ENCODE assay signal across 23 mouse cellular contexts in the genomic region with DNA sequence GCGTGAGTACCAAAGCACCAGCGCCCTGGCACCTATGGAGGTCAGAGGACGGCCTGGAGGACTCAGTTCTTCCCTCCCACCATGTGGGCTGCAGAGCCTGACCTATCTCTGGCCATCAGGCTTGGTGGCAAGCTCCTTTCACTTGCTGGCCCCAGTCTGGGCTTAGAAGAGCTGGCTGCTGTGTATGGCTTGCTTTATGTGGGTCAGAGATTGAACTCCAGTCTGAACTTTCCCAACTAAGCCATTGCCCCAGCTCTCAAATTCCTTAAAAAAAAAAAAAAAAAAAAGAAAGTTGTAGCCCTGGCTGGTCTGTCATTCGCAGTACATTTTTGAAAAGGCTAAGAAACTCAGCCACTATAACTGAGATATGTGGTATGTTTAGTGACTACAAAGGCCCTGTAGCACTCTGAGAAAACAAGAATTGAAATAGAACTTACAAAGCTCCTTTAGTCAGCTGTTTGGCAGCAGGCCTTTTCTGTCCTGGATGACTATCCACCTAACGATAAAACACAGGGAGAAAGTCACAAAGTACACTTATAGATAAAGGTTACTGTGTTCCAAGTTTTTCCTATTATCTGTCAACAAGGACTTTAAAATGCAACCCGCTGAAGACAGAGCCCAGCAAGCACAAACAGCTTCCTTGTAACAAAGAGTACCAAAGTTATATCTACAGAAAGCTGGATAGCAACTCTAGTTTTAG. TPM values are rescaled to one million over a fixed set of nuclear protein-coding genes. Genes with fewer than 3 reads are reported as not detected.
DNase-seq lines count a peak whose midpoint lies in the region; ATAC-seq and TF ChIP-seq lines count a peak whose summit lies in the region.
"Had no signal": no experiment of that assay in that cellular context is flagged by ENCODE, and none has a peak within 500 bp of the region (broad histone marks: within the 10 kb centered on the region; RNA-seq: fewer than 3 reads in every experiment).

No protein-coding gene starts in this region.

- peaks cover 92% of the 10 kb centered on the region for H3K36me3 ChIP-seq in heart, embryonic 13.5 days
- peaks cover 11% of the 10 kb centered on the region for H3K36me3 ChIP-seq in heart, embryonic 11.5 days (ENCODE audit: control insufficient read depth, insufficient read depth, low read length)
- peaks cover 38% of the 10 kb centered on the region for H3K36me3 ChIP-seq in ES-Bruce4 (ENCODE audit: control insufficient read depth, insufficient read depth, low read length, poor library complexity, severe bottlenecking)

- no peak overlapping the region for H3K4me2 ChIP-seq in heart, embryonic 13.5 days
- no peak overlapping the region for H3K4me2 ChIP-seq in heart, embryonic 11.5 days
- H3K4me2 ChIP-seq: embryonic facial prominence, embryonic 12.5 days; forebrain, embryonic 15.5 days; hindbrain, embryonic 14.5 days; limb, embryonic 15.5 days; lung, embryonic 14.5 days; neural tube, embryonic 12.5 days had no signal

- no peak for TF ChIP-seq CTCF in ES-Bruce4 (IDR thresholded peaks at IDR 0.05; ENCODE audit: low read depth, low read length)

- H3K4me1 ChIP-seq in heart, embryonic 13.5 days = peaks cover 8% of the 10 kb centered on the region; the same call in 1 of the 2 replicates
- no peaks in the 10 kb centered on the region for H3K4me1 ChIP-seq in heart, embryonic 11.5 days (ENCODE audit: control insufficient read depth, insufficient read depth, low read length)
- peaks cover 2% of the 10 kb centered on the region for H3K4me1 ChIP-seq in ES-Bruce4 (ENCODE audit: control insufficient read depth, insufficient read depth, low read length)
- H3K4me1 ChIP-seq: embryonic facial prominence, embryonic 12.5 days; forebrain, embryonic 15.5 days; limb, embryonic 15.5 days; midbrain, embryonic 10.5 days; neural tube, embryonic 12.5 days had no signal

- no peak overlapping the region for H3K4me3 ChIP-seq in heart, embryonic 13.5 days
- H3K4me3 ChIP-seq in heart, embryonic 11.5 days (ENCODE audit: low read depth, low read length) = no peak overlapping the region
- H3K4me3 ChIP-seq in ES-Bruce4 (ENCODE audit: low read depth, low read length) = peak overlapping the region; percentile 2; the same call in 1 of the 2 replicates
- H3K4me3 ChIP-seq: embryonic facial prominence, embryonic 12.5 days; forebrain, embryonic 15.5 days; limb, embryonic 15.5 days; midbrain, embryonic 10.5 days; neural tube, embryonic 12.5 days had no signal

- H3K9ac ChIP-seq in heart, embryonic 13.5 days = no peak overlapping the region
- H3K9ac ChIP-seq in heart, embryonic 11.5 days (ENCODE audit: low read depth, low read length) = no peak overlapping the region
- H3K9ac ChIP-seq in ES-Bruce4 (ENCODE audit: low read depth, poor library complexity, severe bottlenecking) = peak overlapping the region; percentile 34
- H3K9ac ChIP-seq: embryonic facial prominence, embryonic 12.5 days; forebrain, embryonic 15.5 days; hindbrain, embryonic 14.5 days; limb, embryonic 15.5 days; lung, embryonic 14.5 days; neural tube, embryonic 12.5 days had no signal

- no peak for TF ChIP-seq EP300 in ES-Bruce4 (IDR thresholded peaks at IDR 0.05; ENCODE audit: insufficient read depth, low read depth, low read length)

- peak; percentile 87 for DNase-seq in adipocyte (ENCODE audit: low spot score)
- DNase-seq in heart, postnatal 4 days = peak; percentile 48
- DNase-seq in left cerebral cortex, adult 9 months (ENCODE audit: low spot score in 2 of 2) = no peak
- DNase-seq in gastrocnemius, adult 8-10 months (ENCODE audit: low spot score in 2 of 2) = no peak
- DNase-seq: adrenal gland, adult 8-10 months; cerebellum, adult 18-20 months; kidney, adult 18-20 months; kidney, postnatal 14 days; lung, embryonic 14.5 days; lung, postnatal 4 days had no signal

- H3K9me3 ChIP-seq in heart, embryonic 13.5 days = no peaks in the 10 kb centered on the region
- no peaks in the 10 kb centered on the region for H3K9me3 ChIP-seq in heart, embryonic 11.5 days (replicated peaks; ENCODE audit: control insufficient read depth, low read length)
- no peaks in the 10 kb centered on the region for H3K9me3 ChIP-seq in ES-Bruce4 (replicated peaks; ENCODE audit: control insufficient read depth, insufficient read depth, low read length, poor library complexity, severe bottlenecking)
- H3K9me3 ChIP-seq: embryonic facial prominence, embryonic 12.5 days; forebrain, embryonic 15.5 days; G1E; limb, embryonic 15.5 days; midbrain, embryonic 10.5 days; neural tube, embryonic 12.5 days had no signal

- no peak for ATAC-seq in heart, embryonic 13.5 days (ENCODE audit: extremely low read depth, insufficient number of reproducible peaks, low FRiP score, low TSS enrichment)
- no peak for ATAC-seq in heart, embryonic 11.5 days (replicated peaks; ENCODE audit: insufficient number of reproducible peaks, low FRiP score, low TSS enrichment)
- ATAC-seq: forebrain, embryonic 15.5 days had no signal

- H3K27me3 ChIP-seq in heart, embryonic 13.5 days (replicated peaks) = no peaks in the 10 kb centered on the region
- H3K27me3 ChIP-seq in heart, embryonic 11.5 days (ENCODE audit: control insufficient read depth, insufficient read depth, low read length) = no peaks in the 10 kb centered on the region
- no peaks in the 10 kb centered on the region for H3K27me3 ChIP-seq in ES-Bruce4 (ENCODE audit: control insufficient read depth, insufficient read depth, low read length, poor library complexity, severe bottlenecking)
- H3K27me3 ChIP-seq: embryonic facial prominence, embryonic 12.5 days; forebrain, embryonic 15.5 days; limb, embryonic 15.5 days; neural tube, embryonic 12.5 days had no signal

- WGBS in heart, embryonic 13.5 days = 68% methylated on average over 6 of the region's 6 CpGs
- WGBS in heart, embryonic 11.5 days (ENCODE audit: insufficient replicate concordance) = 79% methylated on average over 6 of the region's 6 CpGs

- no peak for TF ChIP-seq POLR2A in ES-Bruce4 (IDR thresholded peaks at IDR 0.05; ENCODE audit: insufficient read depth, low read length)

- peak overlapping the region; percentile 65 for H3K27ac ChIP-seq in heart, embryonic 13.5 days (replicated peaks)
- no peak overlapping the region for H3K27ac ChIP-seq in heart, embryonic 11.5 days (ENCODE audit: low read depth, low read length)
- peak overlapping the region; percentile 70 for H3K27ac ChIP-seq in ES-Bruce4 (ENCODE audit: insufficient read depth, low read length)
- H3K27ac ChIP-seq: embryonic facial prominence, embryonic 12.5 days; forebrain, embryonic 15.5 days; hindbrain, embryonic 14.5 days; limb, embryonic 15.5 days; midbrain, embryonic 10.5 days; neural tube, embryonic 12.5 days had no signal

RNA-seq across cellular contexts. Expression of gene Rpl7l1, which starts 26.8 kb away (rescaled TPM):
- polyA plus RNA-seq in heart, embryonic 13.5 days (2015; fragmentation: Nextera tagmentation; extraction: Ambion mirVana) = 85.1 and 101 TPM in 2 replicates
- polyA plus RNA-seq in heart, embryonic 11.5 days (2014; fragmentation: Nextera tagmentation; extraction: Ambion mirVana) = 115 and 116 TPM in 2 replicates
- 167 and 196 TPM in 2 replicates for polyA plus RNA-seq in ES-Bruce4 (2011; ENCODE audit: insufficient read depth, insufficient read length, low read depth, missing spikeins)
- total RNA-seq in heart, postnatal 4 days (2021) = 10 to 100 TPM; 69.6 to 71.9 TPM
- 10 to 100 TPM; 35.1 to 39.6 (median 37.4) TPM for total RNA-seq in gastrocnemius, adult 8-10 months (2022)

RNA-seq across cellular contexts. Expression of gene 2310039H08Rik, which starts 36.8 kb away (rescaled TPM):
- polyA plus RNA-seq in heart, embryonic 13.5 days (2015; fragmentation: Nextera tagmentation; extraction: Ambion mirVana) = 48.8 and 56.9 TPM in 2 replicates
- 43.9 and 45.3 TPM in 2 replicates for polyA plus RNA-seq in heart, embryonic 11.5 days (2014; fragmentation: Nextera tagmentation; extraction: Ambion mirVana)
- 6.7 and 7.2 TPM in 2 replicates for polyA plus RNA-seq in ES-Bruce4 (2011; ENCODE audit: insufficient read depth, insufficient read length, low read depth, missing spikeins)
- total RNA-seq in heart, postnatal 4 days (2021) = 10 to 100 TPM; 28.6 to 29.9 TPM
- total RNA-seq in gastrocnemius, adult 8-10 months (2022) = 10 to 100 TPM; 37.5 to 45.9 (median 39.9) TPM

RNA-seq across cellular contexts. Expression of gene Ptcra, which starts 45.8 kb away (rescaled TPM):
- polyA plus RNA-seq in heart, embryonic 13.5 days (2015; fragmentation: Nextera tagmentation; extraction: Ambion mirVana) = 0.23 and 0.44 TPM in 2 replicates
- 0.24 and 0.34 TPM in 2 replicates for polyA plus RNA-seq in heart, embryonic 11.5 days (2014; fragmentation: Nextera tagmentation; extraction: Ambion mirVana)
- 1.1 and 1.7 TPM in 2 replicates for polyA plus RNA-seq in ES-Bruce4 (2011; ENCODE audit: insufficient read depth, insufficient read length, low read depth, missing spikeins)
- total RNA-seq in heart, postnatal 4 days (2021) = not detected
- not detected for total RNA-seq in gastrocnemius, adult 8-10 months (2022)
- total RNA-seq: adrenal gland, adult 8-10 months; gastrocnemius, postnatal 4 days; layer of hippocampus, postnatal 10 days; left cerebral cortex, postnatal 14 days had no signal

RNA-seq across cellular contexts. Expression of gene Bicral, which starts 49.0 kb away (rescaled TPM):
- 3.0 and 3.4 TPM in 2 replicates for polyA plus RNA-seq in heart, embryonic 13.5 days (2015; fragmentation: Nextera tagmentation; extraction: Ambion mirVana)
- polyA plus RNA-seq in heart, embryonic 11.5 days (2014; fragmentation: Nextera tagmentation; extraction: Ambion mirVana) = 4.1 and 4.9 TPM in 2 replicates
- polyA plus RNA-seq in ES-Bruce4 (2011; ENCODE audit: insufficient read depth, insufficient read length, low read depth, missing spikeins) = 24.2 and 26.7 TPM in 2 replicates
- 10 to 100 TPM; 11.8 to 14.0 TPM for total RNA-seq in heart, postnatal 4 days (2021)
- total RNA-seq in gastrocnemius, adult 8-10 months (2022) = 10 to 100 TPM; 11.2 to 15.0 (median 12.5) TPM

RNA-seq across cellular contexts. Expression of gene Cnpy3, which starts 57.3 kb away (rescaled TPM):
- 47.7 and 52.8 TPM in 2 replicates for polyA plus RNA-seq in heart, embryonic 13.5 days (2015; fragmentation: Nextera tagmentation; extraction: Ambion mirVana)
- 46.5 and 51.9 TPM in 2 replicates for polyA plus RNA-seq in heart, embryonic 11.5 days (2014; fragmentation: Nextera tagmentation; extraction: Ambion mirVana)
- 31.2 and 37.2 TPM in 2 replicates for polyA plus RNA-seq in ES-Bruce4 (2011; ENCODE audit: insufficient read depth, insufficient read length, low read depth, missing spikeins)
- 10 to 100 TPM; 29.4 to 29.7 TPM for total RNA-seq in heart, postnatal 4 days (2021)
- 1 to 10 TPM; 4.6 to 9.4 (median 6.4) TPM for total RNA-seq in gastrocnemius, adult 8-10 months (2022)

Comparison
In these comparisons a context has a peak if more than half of its experiments do, and no peak if none do; other contexts are left out.
1. DNase-seq: peak in adipocyte (single experiment) and heart, postnatal 4 days (single experiment); none in left cerebral cortex, adult 9 months (0 of 2) and gastrocnemius, adult 8-10 months (0 of 2).